Mouse (Mus musculus) kidney, adult 11 months (tissue): Measurements from ENCODE around the gene Slc39a11.
"Not testable (repeated sequence)": the region's sequence is repeated elsewhere in the genome, so short reads cannot be mapped to it uniquely, and the experiment has no call there.

Experiments
- DNase-seq: peaks from one replicate; pipeline ENCODE4 v3.0.0; 2022

Gene Slc39a11

GRCm38 (mm10) chr11:113583879-113584661 is 65.8 kb downstream of the Slc39a11 start:
- no peak for DNase-seq

GRCm38 (mm10) chr11:113577221-113577620 is 72.7 kb downstream of the Slc39a11 start:
- no peak for DNase-seq

GRCm38 (mm10) chr11:113572641-113573040 is 77.2 kb downstream of the Slc39a11 start:
- DNase-seq: no peak

GRCm38 (mm10) chr11:113571616-113572015 is 78.3 kb downstream of the Slc39a11 start:
- DNase-seq: no peak

- DNase-seq: no peak
Observed at GRCm38 (mm10) chr11:113568999-113569398, 80.9 kb downstream of the Slc39a11 start.

GRCm38 (mm10) chr11:113567926-113568325 is 82.0 kb downstream of the Slc39a11 start:
- DNase-seq: not testable (repeated sequence)

GRCm38 (mm10) chr11:113565006-113565995 is 84.6 kb downstream of the Slc39a11 start:
- peak; percentile 71 for DNase-seq

GRCm38 (mm10) chr11:113562326-113562725 is 87.6 kb downstream of the Slc39a11 start:
- DNase-seq: peak; percentile 56

- DNase-seq: no peak
Observed at GRCm38 (mm10) chr11:113560150-113560549, 89.7 kb downstream of the Slc39a11 start.

- no peak for DNase-seq
Observed at GRCm38 (mm10) chr11:113558505-113558904, 91.4 kb downstream of the Slc39a11 start.

- DNase-seq: no peak
Observed at GRCm38 (mm10) chr11:113556142-113556541, 93.7 kb downstream of the Slc39a11 start.

- no peak for DNase-seq
Observed at GRCm38 (mm10) chr11:113554701-113555360, 95.0 kb downstream of the Slc39a11 start.

GRCm38 (mm10) chr11:113554194-113554593 is 95.7 kb downstream of the Slc39a11 start:
- no peak for DNase-seq

GRCm38 (mm10) chr11:113553605-113554004 is 96.3 kb downstream of the Slc39a11 start:
- DNase-seq: no peak

- no peak for DNase-seq
Observed at GRCm38 (mm10) chr11:113552539-113552938, 97.3 kb downstream of the Slc39a11 start.

GRCm38 (mm10) chr11:113546217-113546877 is 103.5 kb downstream of the Slc39a11 start:
- DNase-seq: peak; percentile 36

GRCm38 (mm10) chr11:113544017-113544640 is 105.8 kb downstream of the Slc39a11 start:
- no peak for DNase-seq

- DNase-seq: no peak
Observed at GRCm38 (mm10) chr11:113541073-113541472, 108.8 kb downstream of the Slc39a11 start.

- no peak for DNase-seq
Observed at GRCm38 (mm10) chr11:113539502-113540209, 110.2 kb downstream of the Slc39a11 start.

- DNase-seq: no peak
Observed at GRCm38 (mm10) chr11:113539079-113539478, 110.8 kb downstream of the Slc39a11 start.

- DNase-seq: no peak
Observed at GRCm38 (mm10) chr11:113538406-113538917, 111.4 kb downstream of the Slc39a11 start.
